Mouse (Mus musculus) lung, adult 2 months (tissue): Measurements from ENCODE around the gene Ciao2b.

Experiments used
- CTCF ChIP-seq: fragments of 200-500 bp; IDR thresholded peaks from 2 replicates; pipeline ENCODE4 v1.5.1; 2011; ENCODE audit warnings: mild to moderate bottlenecking, low read length, control low read depth; ENCODE audit not compliant: insufficient read depth
- POLR2A ChIP-seq: fragments of 200-500 bp; IDR thresholded peaks from 2 replicates; pipeline ENCODE4 v1.6.1; 2011; ENCODE audit warnings: low read depth, mild to moderate bottlenecking, control low read depth, low read length, borderline replicate concordance; ENCODE audit errors: extremely low read depth

GRCm38 (mm10) chr8:104590284-104590683 is 51.5 kb downstream of the Ciao2b start:
- TF ChIP-seq CTCF (no peak), POLR2A (no peak)
